Mouse (Mus musculus) lung, adult 2 months (tissue): Measurements from ENCODE around the gene Tpte. TPM values are rescaled to one million over a fixed set of nuclear protein-coding genes. Genes with fewer than 3 reads are reported as not detected.
A peak's percentile ranks its signal among the peaks of the same experiment; 100 is the strongest.

Source experiments
- DNase-seq: peaks from one replicate; pipeline ENCODE4 v3.0.0; 2022
- H3K4me1 ChIP-seq: fragments of 200-500 bp; 2 replicates; pipeline ENCODE4 v1.6.1; 2011; ENCODE audit warnings: low read length; ENCODE audit not compliant: control insufficient read depth, insufficient read depth
- H3K4me3 ChIP-seq: fragments of 200-500 bp; replicated peaks from 2 replicates; pipeline ENCODE3; 2011; ENCODE audit warnings: low read depth, mild to moderate bottlenecking, control low read depth, low read length; ENCODE audit errors: extremely low read depth
- CTCF ChIP-seq: fragments of 200-500 bp; IDR thresholded peaks from 2 replicates; pipeline ENCODE4 v1.5.1; 2011; ENCODE audit warnings: mild to moderate bottlenecking, low read length, control low read depth; ENCODE audit not compliant: insufficient read depth
- POLR2A ChIP-seq: fragments of 200-500 bp; IDR thresholded peaks from 2 replicates; pipeline ENCODE4 v1.6.1; 2011; ENCODE audit warnings: low read depth, mild to moderate bottlenecking, control low read depth, low read length, borderline replicate concordance; ENCODE audit errors: extremely low read depth
- WGBS: fragments of 180-500 bp; shearing (Covaris S2); methylation state at CpG from one replicate; pipeline ENCODE4 v1.1.7; 2018; 5-methylcytosine and 5-hydroxymethylcytosine counted together
- polyA plus RNA-seq: library from polyadenylated mRNA; depleted of rRNA; stranded (reverse); fragments of >200 nt; gene quantifications from 2 replicates; pipeline ENCODE4 v1.2.3, GENCODE M21; 2012

The Tpte gene
- polyA plus RNA-seq, 1 experiment, result not detected

- Histone ChIP-seq H3K4me1 (peaks cover 2% of the 10 kb centered on the region; the same call in 1 of the 2 replicates), H3K4me3 (no peak overlapping the region)
- DNase-seq, result no peak
- TF ChIP-seq POLR2A (no peak), CTCF (no peak)
- 95% methylated on average over 8 of the region's 8 CpGs for WGBS
Observed at GRCm38 (mm10) chr8:22395256-22395655, 112.0 kb downstream of the Tpte start.

- DNase-seq, result no peak
- Histone ChIP-seq H3K4me3 (peak overlapping the region; percentile 75), H3K4me1 (peaks cover 2% of the 10 kb centered on the region; the same call in 1 of the 2 replicates)
- TF ChIP-seq CTCF (no peak), POLR2A (no peak)
- WGBS, result 3% methylated on average over 13 of the region's 13 CpGs
Observed at GRCm38 (mm10) chr8:22397811-22398141, 114.5 kb downstream of the Tpte start.

- peak within 1 kb of the TSS; percentile 75 for H3K4me3 ChIP-seq
- TF ChIP-seq CTCF (no peak), POLR2A (peak; percentile 97)
- peak; percentile 93 for DNase-seq
- H3K4me1 ChIP-seq, result peaks cover 2% of the 10 kb centered on the region; the same call in 1 of the 2 replicates
- under 1% methylated on average over 67 of the region's 77 CpGs for WGBS
Observed at GRCm38 (mm10) chr8:22398142-22398951, 115.1 kb downstream of the Tpte start, which contains the start of gene Slc25a15. Slc25a15 (minus strand) TSS chr8:22398597.

GRCm38 (mm10) chr8:22399285-22399880, 116.1 kb downstream of the Tpte start:
- no peak for DNase-seq
- Histone ChIP-seq H3K4me1 (peaks cover 2% of the 10 kb centered on the region; the same call in 1 of the 2 replicates), H3K4me3 (no peak overlapping the region)
- 61% methylated on average over 8 of the region's 8 CpGs for WGBS
- TF ChIP-seq CTCF, result no peak
- no peak for TF ChIP-seq POLR2A

- Histone ChIP-seq H3K4me1 (peaks cover 2% of the 10 kb centered on the region; the same call in 1 of the 2 replicates), H3K4me3 (no peak overlapping the region)
- DNase-seq, result no peak
- whole genome bisulfite sequencing, result 83% methylated on average over 4 of the region's 4 CpGs
- TF ChIP-seq POLR2A, result no peak
- TF ChIP-seq CTCF, result no peak
Observed at GRCm38 (mm10) chr8:22400593-22400992, 117.4 kb downstream of the Tpte start.

GRCm38 (mm10) chr8:22403235-22403634, 120.0 kb downstream of the Tpte start:
- 86% methylated on average over 2 of the region's 2 CpGs for WGBS
- Histone ChIP-seq H3K4me1 (no peaks in the 10 kb centered on the region; the same call in 1 of the 2 replicates), H3K4me3 (no peak overlapping the region)
- no peak for TF ChIP-seq POLR2A
- no peak for TF ChIP-seq CTCF
- DNase-seq, result no peak

GRCm38 (mm10) chr8:22405733-22406132, 122.5 kb downstream of the Tpte start:
- H3K4me1 ChIP-seq, result no peaks in the 10 kb centered on the region
- TF ChIP-seq CTCF (no peak), POLR2A (no peak)
- WGBS, result 48% methylated on average over 6 of the region's 6 CpGs
- H3K4me3 ChIP-seq, result no peak overlapping the region
- DNase-seq, result no peak

- Histone ChIP-seq H3K4me3 (peak overlapping the region; percentile 97), H3K4me1 (0 out of 2 replicates have a peak, but pooled peaks cover 2% of the 10 kb centered on the region)
- no peak for TF ChIP-seq POLR2A
- TF ChIP-seq CTCF, result no peak
- WGBS, result 13% methylated on average over 16 of the region's 16 CpGs
- DNase-seq, result no peak
Observed at GRCm38 (mm10) chr8:22410688-22411281, 127.5 kb downstream of the Tpte start.

GRCm38 (mm10) chr8:22411282-22411702, 128.1 kb downstream of the Tpte start, which contains the start of gene Mrps31:
Mrps31 (plus strand) TSS chr8:22411361.
- peak; percentile 76 for DNase-seq
- TF ChIP-seq CTCF (0 out of 2 replicates have a peak, but pooled peaks have one; percentile 1), POLR2A (peak; percentile 84; the same call in 1 of the 2 replicates)
- 0 out of 2 replicates have a peak, but pooled peaks cover 2% of the 10 kb centered on the region for H3K4me1 ChIP-seq
- H3K4me3 ChIP-seq, result peak within 1 kb of the TSS; percentile 97
- WGBS, result under 1% methylated on average over 25 of the region's 25 CpGs
